Mouse (Mus musculus) forebrain, embryonic 11.5 days (tissue): ENCODE data around the gene Gm20509. TPM values are rescaled to one million over a fixed set of nuclear protein-coding genes. Genes with fewer than 3 reads are reported as not detected.

Experiments
- ATAC-seq: fragments of 200-750 bp; cut with Nextera tagmentation; replicated peaks from 2 replicates; pipeline ENCODE4 v1.8.0; 2017; ENCODE audit warnings: moderate TSS enrichment; ENCODE audit not compliant: low FRiP score
- DNase-seq: peaks from one replicate; pipeline ENCODE4 v3.0.0-alpha.2; 2017; ENCODE audit warnings: low spot score
- H3K27ac ChIP-seq: fragments of 300-500 bp; sonication (generic); 2 replicates; pipeline ENCODE4 v1.5.1; 2014; ENCODE audit warnings: low read depth, low read length
- H3K27me3 ChIP-seq: fragments of 300-500 bp; sonication (generic); 2 replicates; pipeline ENCODE4 v1.6.1; 2014; ENCODE audit warnings: mild to moderate bottlenecking, low read length, mixed read lengths; ENCODE audit not compliant: control insufficient read depth, insufficient read depth
- H3K36me3 ChIP-seq: fragments of 300-500 bp; sonication (generic); 2 replicates; pipeline ENCODE4 v1.6.1; 2014; ENCODE audit warnings: mild to moderate bottlenecking, low read length, moderate library complexity, mixed read lengths; ENCODE audit not compliant: control insufficient read depth, insufficient read depth
- H3K4me1 ChIP-seq: fragments of 300-500 bp; sonication (generic); replicated peaks from 2 replicates; pipeline ENCODE4 v1.6.1; 2014; ENCODE audit warnings: low read length, mixed read lengths; ENCODE audit not compliant: control insufficient read depth, insufficient read depth
- H3K4me2 ChIP-seq: fragments of 300-500 bp; sonication (generic); 2 replicates; pipeline ENCODE4 v1.6.1; 2014; ENCODE audit warnings: low read depth, mild to moderate bottlenecking, low read length, moderate library complexity, mixed read lengths; ENCODE audit not compliant: severe bottlenecking
- H3K4me3 ChIP-seq: fragments of 300-500 bp; sonication (generic); 2 replicates; pipeline ENCODE4 v1.5.1; 2014; ENCODE audit warnings: low read depth, low read length
- H3K9ac ChIP-seq: fragments of 300-500 bp; sonication (generic); 2 replicates; pipeline ENCODE4 v1.6.1; 2014; ENCODE audit warnings: low read length
- H3K9me3 ChIP-seq: fragments of 300-500 bp; sonication (generic); 2 replicates; pipeline ENCODE4 v1.6.1; 2016; ENCODE audit warnings: low read length, mixed read lengths; ENCODE audit not compliant: control insufficient read depth
- WGBS: fragments of 180-500 bp; shearing (Covaris S2); extraction: QIAGEN DNeasy Blood & Tissue Kit; methylation state at CpG from one replicate; pipeline ENCODE4 v1.1.7; 2014; 5-methylcytosine and 5-hydroxymethylcytosine counted together
- polyA plus RNA-seq: library from polyadenylated mRNA; unstranded; fragments of >200 nt; fragmentation: Nextera tagmentation; extraction: Ambion mirVana; gene quantifications from 2 replicates; pipeline ENCODE4 v1.2.1, GENCODE M21; 2014

The Gm20509 gene
- not detected in 2 replicates for polyA plus RNA-seq

DNA sequence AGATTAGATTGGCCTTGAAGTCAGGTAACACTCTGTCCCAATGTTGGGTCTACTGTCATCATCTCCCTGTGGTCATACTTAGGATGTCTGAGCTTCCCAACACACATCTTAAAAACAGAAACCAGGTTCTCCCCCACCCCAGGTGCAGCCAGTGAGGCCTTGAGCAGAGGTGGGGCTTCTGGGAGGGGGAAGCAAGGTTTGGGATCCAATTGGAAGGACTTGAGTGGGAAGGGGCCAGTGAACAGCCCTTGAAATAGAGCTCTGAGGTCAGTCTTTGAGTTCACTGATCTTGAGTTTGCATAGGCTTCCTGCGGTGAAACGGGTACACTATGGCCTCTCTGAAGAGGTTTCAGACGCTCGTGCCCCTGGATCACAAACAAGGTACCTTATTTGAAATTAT is at the start of gene Gm20509:
TSS of gene Gm20509 (plus strand) at position 290 of the 400 bp plus-strand sequence.
- Histone ChIP-seq H3K36me3 (no peaks in the 10 kb centered on the region), H3K4me3 (peak within 1 kb of the TSS; percentile 38), H3K4me1 (no peaks in the 10 kb centered on the region), H3K27me3 (peaks cover 17% of the 10 kb centered on the region; the same call in 1 of the 2 replicates), H3K4me2 (peak within 1 kb of the TSS; percentile 76), H3K9ac (peak within 1 kb of the TSS; percentile 46), H3K27ac (no peak within 1 kb of the TSS), H3K9me3 (no peaks in the 10 kb centered on the region)
- ATAC-seq: no peak
- 93% methylated on average over 4 of the region's 4 CpGs for WGBS
- DNase-seq: no peak

GRCm38 (mm10) chr9:73055441-73055911 is 46.8 kb upstream of the Gm20509 start:
- no peak overlapping the region for H3K4me3 ChIP-seq
- H3K9me3 ChIP-seq: no peaks in the 10 kb centered on the region
- WGBS: 62% methylated on average over 10 of the region's 10 CpGs
- no peak overlapping the region for H3K9ac ChIP-seq
- no peak overlapping the region for H3K4me2 ChIP-seq
- H3K27ac ChIP-seq: no peak overlapping the region
- no peaks in the 10 kb centered on the region for H3K4me1 ChIP-seq
- H3K36me3 ChIP-seq: no peaks in the 10 kb centered on the region
- ATAC-seq: no peak
- no peak for DNase-seq
- no peaks in the 10 kb centered on the region for H3K27me3 ChIP-seq

DNA sequence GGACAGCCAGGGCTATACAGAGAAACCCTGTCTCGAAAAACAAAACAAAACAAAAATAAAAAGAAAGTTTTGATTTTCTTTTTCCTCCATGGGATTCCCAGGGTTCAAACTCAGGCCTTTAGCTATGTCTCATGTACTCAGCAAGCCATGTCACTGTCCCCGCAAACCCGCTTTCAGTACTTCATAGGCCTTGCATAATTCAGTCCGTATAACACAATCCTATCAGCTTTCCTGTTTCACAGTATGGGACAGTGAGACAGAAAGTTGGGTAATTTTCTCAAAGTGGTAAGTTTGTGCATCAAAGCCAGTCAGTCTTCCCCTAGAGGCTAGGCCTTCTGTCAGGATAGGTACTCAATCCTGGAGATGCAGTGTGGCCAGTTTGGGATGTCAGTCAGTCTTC is 43.0 kb upstream of the Gm20509 start:
- 86% methylated on average over 4 of the region's 4 CpGs for WGBS
- H3K4me3 ChIP-seq: no peak overlapping the region
- H3K4me2 ChIP-seq: no peak overlapping the region
- H3K9ac ChIP-seq: no peak overlapping the region
- ATAC-seq (no peak), DNase-seq (no peak)
- H3K9me3 ChIP-seq: no peaks in the 10 kb centered on the region
- H3K27me3 ChIP-seq: no peaks in the 10 kb centered on the region
- H3K27ac ChIP-seq: no peak overlapping the region
- H3K4me1 ChIP-seq: no peaks in the 10 kb centered on the region
- H3K36me3 ChIP-seq: no peaks in the 10 kb centered on the region

DNA sequence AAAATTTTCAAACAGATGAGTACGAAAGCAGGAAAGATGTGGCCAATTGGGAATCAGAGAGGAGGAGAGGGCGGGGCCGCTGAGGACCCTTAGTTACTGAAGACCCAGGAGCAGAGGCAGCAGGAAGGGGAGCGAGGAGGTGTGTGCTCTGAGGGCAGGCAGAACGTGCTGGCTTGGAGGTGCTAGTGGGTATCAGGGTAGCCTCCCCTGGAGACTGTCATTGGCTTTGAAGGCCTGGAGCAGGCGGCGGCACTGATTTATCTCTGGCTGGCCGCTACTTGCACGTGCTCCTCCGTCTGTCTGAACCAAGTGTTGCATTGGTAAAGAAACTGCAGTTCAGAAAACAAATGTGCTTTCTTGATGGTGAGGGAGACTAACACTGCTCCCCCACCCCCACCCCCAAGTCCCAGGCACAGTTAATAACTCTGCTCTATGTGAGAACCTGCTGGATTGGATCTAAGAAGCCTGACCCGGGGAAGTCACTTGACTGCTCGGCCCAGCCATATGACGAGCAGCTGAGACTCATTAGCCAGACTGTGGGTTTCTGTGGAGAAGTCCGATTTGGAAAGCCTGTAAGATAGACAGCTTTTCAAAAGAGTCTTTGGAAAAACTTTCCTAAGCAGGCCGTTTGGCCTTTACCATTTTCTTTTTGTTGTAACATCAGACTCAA is 38.5 kb upstream of the Gm20509 start:
- Histone ChIP-seq H3K9ac (peak overlapping the region; percentile 27), H3K4me2 (no peak overlapping the region), H3K27ac (no peak overlapping the region), H3K4me3 (no peak overlapping the region), H3K4me1 (no peaks in the 10 kb centered on the region), H3K9me3 (no peaks in the 10 kb centered on the region), H3K27me3 (no peaks in the 10 kb centered on the region), H3K36me3 (no peaks in the 10 kb centered on the region)
- 32% methylated on average over 15 of the region's 15 CpGs for WGBS
- DNase-seq: no peak
- no peak for ATAC-seq

DNA sequence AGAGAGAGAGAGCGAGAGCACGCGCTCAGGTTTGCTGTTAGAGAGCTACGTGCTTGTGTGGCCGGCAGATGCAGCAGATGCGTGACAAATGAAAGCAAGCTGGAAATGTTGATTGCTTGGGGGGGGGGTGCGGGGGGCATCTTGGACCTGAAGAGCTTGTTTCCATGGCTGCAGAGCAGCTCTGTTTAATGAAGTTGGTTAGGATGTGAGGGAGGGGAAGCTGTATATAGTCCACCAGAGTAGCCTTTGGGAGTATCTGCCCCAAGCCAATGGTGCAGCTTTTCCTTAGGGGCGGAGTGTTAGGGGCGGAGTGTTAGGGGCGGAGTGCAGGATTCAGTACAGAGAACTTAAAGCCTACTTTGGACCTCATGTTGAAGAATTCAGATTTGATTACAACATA is 35.2 kb upstream of the Gm20509 start:
- Histone ChIP-seq H3K36me3 (no peaks in the 10 kb centered on the region), H3K4me2 (no peak overlapping the region), H3K27me3 (no peaks in the 10 kb centered on the region), H3K4me3 (no peak overlapping the region), H3K4me1 (no peaks in the 10 kb centered on the region), H3K9me3 (no peaks in the 10 kb centered on the region), H3K27ac (no peak overlapping the region), H3K9ac (no peak overlapping the region)
- DNase-seq: no peak
- 47% methylated on average over 10 of the region's 10 CpGs for WGBS
- ATAC-seq: no peak

DNA sequence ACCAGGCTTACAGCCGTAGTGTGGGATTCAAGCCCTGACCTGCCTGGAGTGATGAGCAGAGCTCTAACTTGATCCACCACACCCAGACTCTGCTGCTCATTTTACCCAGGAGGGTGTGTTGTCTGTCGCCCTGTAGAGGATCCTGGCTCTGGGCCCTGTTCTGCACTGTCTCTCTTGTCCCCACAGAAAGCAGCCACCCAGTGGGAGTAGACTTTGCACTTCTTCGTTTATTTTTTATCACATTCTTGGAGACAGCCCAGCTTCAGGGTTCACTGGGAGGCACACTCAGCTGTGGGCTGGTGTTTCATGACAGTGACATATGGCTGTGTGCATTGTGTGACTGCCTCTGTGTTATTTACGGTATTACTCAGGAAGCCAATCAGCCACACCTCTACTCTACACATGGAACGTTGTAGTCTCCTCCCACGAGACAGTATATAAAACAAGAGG is 34.0 kb upstream of the Gm20509 start:
- ATAC-seq (no peak), DNase-seq (no peak)
- Histone ChIP-seq H3K36me3 (no peaks in the 10 kb centered on the region), H3K4me3 (no peak overlapping the region), H3K27me3 (no peaks in the 10 kb centered on the region), H3K9me3 (no peaks in the 10 kb centered on the region), H3K4me2 (no peak overlapping the region), H3K9ac (no peak overlapping the region), H3K4me1 (no peaks in the 10 kb centered on the region), H3K27ac (no peak overlapping the region)
- WGBS: 78% methylated on average over 6 of the region's 6 CpGs

- no peaks in the 10 kb centered on the region for H3K36me3 ChIP-seq
- H3K9me3 ChIP-seq: no peaks in the 10 kb centered on the region
- H3K27me3 ChIP-seq: no peaks in the 10 kb centered on the region
- 88% methylated on average over 6 of the region's 6 CpGs for WGBS
- H3K27ac ChIP-seq: no peak overlapping the region
- no peaks in the 10 kb centered on the region for H3K4me1 ChIP-seq
- no peak overlapping the region for H3K4me2 ChIP-seq
- no peak overlapping the region for H3K9ac ChIP-seq
- no peak for ATAC-seq
- no peak for DNase-seq
- no peak overlapping the region for H3K4me3 ChIP-seq
These were observed 33.6 kb upstream of the Gm20509 start for GRCm38 (mm10) chr9:73068688-73069087.

- Histone ChIP-seq H3K4me3 (no peak overlapping the region), H3K27me3 (no peaks in the 10 kb centered on the region), H3K9ac (no peak overlapping the region), H3K36me3 (no peaks in the 10 kb centered on the region), H3K4me1 (no peaks in the 10 kb centered on the region), H3K9me3 (no peaks in the 10 kb centered on the region), H3K4me2 (no peak overlapping the region), H3K27ac (no peak overlapping the region)
- DNase-seq (no peak), ATAC-seq (no peak)
- WGBS: 74% methylated on average over 10 of the region's 10 CpGs
These were observed 31.2 kb upstream of the Gm20509 start for GRCm38 (mm10) chr9:73070971-73071659.
